Mouse (Mus musculus) kidney, adult 8-10 months (tissue): Measurements from ENCODE around the gene Nktr.

Experiments used
- DNase-seq, 2 experiments: peaks; one replicate each; pipeline ENCODE4 v3.0.0; 2022

The Nktr gene

DNA sequence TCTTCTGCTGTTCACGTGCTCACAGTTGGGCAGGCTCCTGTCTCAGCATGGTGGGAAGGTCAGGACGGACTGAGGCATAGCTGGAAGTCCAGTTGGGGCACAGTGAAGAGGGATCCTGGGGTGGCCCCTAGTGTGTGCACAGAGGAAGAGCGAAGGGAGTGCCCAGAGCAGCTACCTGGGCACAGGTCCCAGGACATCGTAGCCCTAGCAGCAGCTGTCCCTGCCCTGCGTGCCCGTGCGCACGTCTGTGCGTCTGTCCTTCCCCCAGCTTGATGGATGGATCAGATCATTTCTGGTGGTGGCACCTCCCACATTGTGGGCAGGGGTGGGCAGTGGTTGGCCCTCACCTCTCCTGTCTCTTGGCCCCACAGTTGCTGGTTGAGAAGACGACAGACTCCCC lies 43.3 kb downstream of the Nktr start:
- DNase-seq: no peak

DNA sequence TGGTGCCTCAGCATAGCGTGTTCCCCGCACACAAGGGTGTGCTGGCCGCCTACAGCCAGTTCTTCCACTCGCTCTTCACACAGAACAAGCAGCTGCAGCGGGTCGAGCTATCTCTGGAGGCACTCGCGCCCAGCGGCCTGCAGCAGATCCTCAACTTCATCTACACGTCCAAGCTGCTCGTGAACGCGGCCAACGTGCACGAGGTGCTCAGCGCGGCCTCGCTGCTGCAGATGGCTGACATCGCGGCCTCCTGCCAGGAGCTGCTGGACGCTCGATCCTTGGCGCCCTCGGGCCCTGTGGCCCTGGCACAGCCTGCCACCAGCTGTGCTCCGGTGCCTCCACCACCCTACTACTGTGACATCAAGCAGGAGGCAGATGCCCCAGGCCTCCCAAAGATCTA lies 43.8 kb downstream of the Nktr start:
- DNase-seq: no peak

DNA sequence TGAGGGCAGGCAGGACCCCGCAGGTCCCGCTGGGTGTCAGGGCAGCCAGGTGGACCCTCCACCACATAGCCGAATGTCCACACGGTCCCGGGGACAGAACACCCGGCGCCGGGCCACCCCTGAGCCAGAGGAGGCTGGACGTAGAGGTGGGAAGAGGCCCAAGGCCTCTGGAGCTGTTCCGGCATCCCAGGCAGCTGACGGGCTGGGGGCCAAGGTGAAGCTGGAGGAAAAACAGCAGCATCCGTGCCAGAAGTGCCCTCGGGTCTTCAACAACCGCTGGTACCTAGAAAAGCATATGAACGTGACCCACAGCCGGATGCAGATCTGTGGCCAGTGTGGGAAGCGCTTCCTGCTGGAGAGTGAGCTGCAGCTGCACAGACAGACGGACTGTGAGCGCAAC lies 44.7 kb downstream of the Nktr start:
- DNase-seq: no peak

DNA sequence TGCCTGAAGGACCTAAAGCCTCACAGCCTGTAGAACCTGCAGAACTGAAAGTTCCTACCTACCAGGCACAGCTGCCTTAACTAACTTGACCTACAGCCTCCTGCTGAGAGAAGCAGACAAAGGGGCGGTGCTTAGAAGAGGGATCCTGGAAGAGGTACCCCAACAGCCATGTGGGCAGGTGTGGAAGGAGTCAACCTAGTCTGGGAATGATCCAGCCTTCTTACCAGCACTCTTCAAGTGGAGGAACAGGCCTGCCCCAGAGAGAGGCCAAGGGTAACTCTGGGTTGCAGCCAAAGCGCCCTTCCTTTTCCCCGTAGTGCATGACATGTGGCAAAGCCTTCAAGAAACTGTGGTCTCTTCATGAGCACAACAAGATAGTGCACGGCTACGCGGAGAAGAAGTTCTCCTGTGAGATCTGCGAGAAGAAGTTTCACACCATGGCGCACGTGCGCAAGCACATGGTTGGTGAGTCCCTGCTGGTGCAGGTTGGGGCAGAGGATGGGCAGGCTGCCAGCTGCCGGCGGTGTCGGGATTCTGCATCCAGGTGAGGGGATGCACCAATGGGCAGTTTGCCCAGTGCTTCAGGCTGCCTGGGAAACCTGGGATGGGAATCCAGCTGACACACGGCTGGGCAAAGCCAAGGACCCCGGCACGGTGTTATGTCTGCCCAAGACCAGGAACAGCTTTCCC lies 46.3 kb downstream of the Nktr start:
- DNase-seq: no peak

DNA sequence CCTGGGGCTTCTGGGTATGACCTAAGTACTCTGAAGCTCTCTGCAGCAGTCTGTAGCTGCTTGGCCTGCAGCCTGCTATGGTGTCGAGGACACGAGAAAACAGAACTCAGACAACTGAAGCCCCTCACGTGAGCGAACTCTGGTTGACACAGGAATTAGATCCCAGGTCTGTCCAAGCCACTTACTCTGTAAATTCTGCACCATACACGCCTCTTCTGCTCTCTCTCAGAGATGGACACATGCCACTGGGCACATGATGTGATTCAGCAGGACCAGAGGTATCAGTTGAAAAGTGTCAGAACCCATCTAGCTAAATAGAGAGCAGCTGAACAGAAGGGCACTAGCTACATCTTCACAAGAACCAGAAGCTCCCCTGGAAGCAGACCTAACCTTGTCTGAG lies 53.4 kb downstream of the Nktr start:
- no peak for DNase-seq

DNA sequence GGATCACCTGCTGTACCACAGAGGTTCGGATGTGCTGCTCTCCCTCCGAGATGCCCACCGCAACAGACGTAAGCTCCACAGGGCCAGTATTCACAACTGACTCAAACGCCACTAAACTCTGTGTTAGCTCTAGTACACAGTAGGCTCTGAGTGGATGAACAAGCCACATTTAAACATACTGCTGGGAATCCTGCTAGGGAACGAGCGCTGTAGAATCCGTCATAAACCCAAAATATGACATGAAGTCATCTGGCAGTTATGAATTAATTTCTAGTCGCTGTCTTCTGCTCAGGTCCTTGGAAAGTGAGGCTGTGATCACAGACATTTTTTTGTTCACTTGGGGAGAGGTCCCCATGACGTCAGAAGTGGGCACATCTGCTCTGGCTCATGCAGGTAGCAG lies 57.0 kb downstream of the Nktr start:
- DNase-seq: no peak

DNA sequence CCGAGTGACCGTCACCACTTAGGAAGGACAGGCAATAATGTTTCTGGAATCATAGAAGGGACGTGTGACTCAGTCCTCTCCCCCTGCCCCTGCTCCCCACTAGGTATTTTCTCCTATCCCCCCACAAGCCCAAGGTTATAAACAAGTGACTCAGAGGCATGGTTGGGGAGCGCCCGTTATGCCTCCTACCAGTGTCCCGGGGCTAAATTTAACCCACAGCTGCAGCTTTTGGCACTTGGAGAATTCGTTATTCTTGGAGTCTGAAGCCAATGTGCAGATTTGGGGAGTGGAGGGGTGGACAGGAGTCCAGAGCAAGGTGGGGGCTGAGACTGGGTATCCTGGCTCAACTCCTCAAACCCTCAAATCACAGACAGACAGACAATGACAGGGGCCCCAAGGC lies 57.5 kb downstream of the Nktr start:
- DNase-seq: no peak

DNA sequence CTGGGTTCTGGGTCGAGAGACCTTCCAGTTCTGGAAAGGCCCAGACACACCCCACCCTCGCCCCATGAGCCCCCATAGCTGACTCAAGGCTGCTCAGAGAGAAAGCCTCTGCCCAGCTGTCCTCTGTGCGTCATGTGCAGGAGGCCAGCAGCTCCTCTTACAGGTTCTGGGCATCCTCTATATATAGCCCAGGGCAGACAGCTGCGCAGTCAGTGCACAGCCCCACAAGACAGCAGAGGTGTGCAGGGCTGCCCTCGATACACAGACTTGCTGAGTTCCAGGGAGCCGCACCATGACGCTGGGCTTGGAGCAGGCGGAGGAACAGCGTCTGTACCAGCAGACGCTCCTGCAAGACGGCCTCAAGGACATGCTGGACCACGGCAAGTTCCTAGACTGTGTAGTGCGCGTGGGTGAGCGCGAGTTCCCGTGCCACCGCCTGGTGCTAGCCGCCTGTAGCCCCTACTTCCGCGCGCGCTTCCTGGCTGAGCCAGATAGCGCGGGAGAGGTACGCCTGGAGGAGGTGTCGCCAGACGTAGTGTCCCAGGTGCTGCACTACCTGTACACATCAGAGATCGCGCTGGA lies 58.6 kb downstream of the Nktr start, which contains the start of gene Klhl40:
Klhl40 (plus strand) TSS at position 124 of the 582 bp plus-strand sequence.
- DNase-seq: no peak

DNA sequence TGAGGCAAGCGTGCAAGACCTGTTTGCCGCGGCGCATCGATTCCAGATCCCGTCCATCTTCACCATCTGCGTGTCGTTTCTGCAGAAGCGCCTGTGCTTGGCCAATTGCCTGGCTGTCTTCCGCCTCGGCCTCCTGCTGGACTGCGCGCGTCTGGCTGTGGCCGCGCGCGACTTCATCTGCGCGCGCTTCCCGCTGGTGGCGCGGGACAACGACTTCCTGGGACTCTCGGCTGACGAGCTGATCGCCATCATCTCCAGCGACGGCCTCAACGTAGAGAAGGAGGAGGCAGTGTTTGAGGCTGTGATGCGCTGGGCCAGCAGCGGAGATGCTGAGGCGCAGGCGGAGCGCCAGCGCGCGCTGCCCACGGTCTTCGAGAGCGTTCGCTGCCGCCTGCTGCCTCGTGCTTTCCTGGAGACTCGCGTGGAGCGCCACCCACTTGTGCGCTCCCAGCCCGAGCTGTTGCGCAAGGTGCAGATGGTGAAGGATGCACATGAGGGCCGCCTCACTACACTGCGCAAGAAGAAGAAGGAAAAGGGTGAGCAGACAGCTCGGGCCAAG lies 59.2 kb downstream of the Nktr start:
- DNase-seq: no peak

DNA sequence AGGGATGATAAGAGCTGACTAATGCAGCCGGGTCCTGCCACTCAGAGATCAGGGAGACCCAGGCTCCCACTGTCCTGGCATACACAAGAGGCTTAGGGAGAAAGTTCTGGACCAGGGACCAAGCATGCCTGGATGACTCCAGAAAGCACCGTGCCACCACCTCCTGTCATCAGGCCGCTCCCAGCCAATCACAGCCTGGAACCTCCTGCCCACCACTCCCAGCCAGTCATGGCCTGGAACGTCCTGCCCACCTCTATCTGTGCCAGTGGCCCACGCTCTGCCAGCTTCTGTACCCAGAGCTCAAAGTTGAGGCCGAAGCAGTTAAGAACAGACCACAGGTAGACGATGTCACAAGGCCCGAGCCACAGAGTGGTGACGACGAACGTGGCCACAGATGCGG lies 65.8 kb downstream of the Nktr start:
- DNase-seq: no peak

DNA sequence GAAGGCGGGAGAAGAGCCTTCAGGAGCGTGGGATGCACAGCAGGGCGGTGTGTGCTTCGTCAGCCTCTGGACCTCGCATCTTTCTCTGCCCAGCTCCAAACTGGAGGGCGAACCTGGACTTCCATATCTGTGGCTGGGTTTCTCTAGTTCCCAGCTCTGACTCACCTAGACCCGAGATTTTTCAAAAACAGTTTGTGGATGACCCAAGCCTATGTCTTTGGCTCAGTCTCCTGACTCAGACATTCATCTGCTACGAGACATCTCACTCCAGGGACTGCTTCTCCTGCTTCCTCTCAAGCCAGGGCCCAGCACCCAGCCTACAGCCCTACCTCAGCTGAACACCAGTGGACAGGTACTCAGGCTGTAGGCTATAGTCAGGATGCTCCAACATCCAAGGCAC lies 66.3 kb downstream of the Nktr start:
- no peak for DNase-seq

DNA sequence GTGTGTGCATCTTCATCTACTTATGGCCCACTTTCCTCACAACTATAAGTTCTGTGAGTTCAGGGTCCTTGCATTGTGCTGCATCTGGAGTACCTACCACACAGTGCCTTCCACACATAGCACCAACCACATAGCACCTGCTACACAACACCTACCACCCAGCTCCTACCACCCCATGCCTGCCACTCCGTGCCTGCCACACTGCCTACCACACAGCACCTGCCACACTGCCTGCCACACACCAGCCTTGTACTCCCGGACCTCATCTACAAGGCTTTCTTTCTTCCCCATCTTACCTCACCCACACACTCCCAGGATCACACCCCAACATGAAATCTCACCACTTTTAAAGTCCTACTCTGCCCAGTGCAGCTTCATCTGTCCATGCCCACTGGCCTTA lies 67.4 kb downstream of the Nktr start:
- no peak for DNase-seq

DNA sequence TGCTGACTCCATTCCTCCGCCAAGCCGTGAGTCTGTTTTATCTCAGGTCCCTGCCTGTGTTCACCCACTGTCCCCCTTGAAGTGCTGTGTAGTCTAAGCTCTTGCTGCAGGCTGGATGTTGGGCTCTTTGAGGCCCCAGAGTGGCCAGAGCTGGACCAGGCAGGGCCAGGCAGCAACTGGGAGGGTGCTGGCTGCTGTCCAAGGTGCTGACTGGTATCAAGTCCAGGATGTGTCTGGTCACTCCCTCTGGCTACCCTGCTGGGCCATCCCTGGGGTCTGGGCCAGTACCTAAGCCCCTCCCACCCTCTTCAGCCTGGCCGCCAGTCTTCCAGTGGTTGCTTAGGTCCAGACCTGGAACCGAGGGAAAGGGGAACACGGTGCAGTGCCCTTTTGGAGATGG lies 72.2 kb downstream of the Nktr start:
- DNase-seq: peak; percentile 41 to 60

DNA sequence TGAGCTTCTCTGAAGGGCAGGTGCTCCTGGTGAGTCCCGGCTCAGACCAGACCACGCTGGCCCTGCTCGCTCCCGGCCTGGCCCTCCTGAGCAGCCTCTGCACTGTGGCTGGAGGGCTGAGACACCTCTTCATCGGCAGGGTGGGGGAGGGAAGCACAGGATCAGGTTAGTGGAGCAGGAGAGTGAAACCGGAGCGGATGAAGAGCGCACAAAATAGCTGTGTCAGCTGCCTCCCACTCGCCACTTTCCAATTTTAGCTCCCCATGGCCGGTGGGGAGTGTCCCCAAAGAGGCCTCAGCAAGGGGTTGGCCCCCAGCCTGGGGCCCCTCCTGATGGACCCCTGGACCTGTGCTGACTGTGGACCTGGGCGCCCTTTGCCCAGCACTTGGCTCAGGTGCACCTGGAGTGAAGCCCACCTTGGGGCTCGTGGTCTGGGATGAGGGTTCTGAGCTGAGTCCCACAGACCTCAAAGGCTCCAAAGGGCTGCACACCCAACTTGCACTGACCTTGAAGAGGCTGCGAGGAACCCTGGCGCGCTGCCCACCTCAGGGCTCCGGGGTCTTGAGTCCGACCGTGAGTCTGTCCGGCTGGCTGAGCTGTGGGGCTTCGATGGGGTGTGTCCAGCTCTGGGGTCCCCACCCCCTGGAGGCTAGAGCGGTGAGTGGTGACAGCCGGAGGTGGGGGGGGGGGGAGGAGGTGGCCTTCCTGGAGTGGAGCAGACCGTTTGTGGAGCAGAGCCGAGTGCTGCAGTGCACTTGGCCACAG lies 73.0 kb downstream of the Nktr start, which contains the start of gene Hhatl:
Hhatl (minus strand) TSS at position 751 of the 765 bp plus-strand sequence.
- peak; percentile 27 to 49 for DNase-seq

DNA sequence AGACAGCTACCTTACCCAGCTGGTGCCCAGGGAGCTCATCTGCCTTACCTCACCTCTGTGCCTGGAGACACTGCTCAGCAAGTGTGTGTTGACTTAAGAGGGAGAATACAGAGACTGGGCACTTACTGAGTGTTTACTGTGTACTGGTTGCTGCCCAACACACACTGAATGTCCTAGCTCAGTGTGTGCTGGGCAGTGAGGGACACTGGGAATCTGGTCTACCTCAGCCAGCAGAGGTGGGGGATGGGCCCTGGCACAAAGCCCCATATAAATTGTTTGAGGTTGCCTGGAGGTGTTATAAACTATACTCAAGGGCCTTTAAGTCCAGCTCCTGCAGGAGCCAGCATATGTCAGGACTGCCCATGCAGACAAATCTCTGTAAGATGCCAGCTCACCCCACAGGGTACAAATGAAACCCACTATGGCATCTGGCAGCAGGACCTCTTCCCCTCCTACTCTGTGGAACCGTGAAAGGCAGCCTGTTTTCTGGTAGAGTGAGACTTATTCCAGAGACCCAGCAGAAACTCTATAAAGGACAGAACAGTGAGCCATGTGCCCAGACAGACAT lies 76.1 kb downstream of the Nktr start:
- peak; percentile 49 to 50 for DNase-seq

DNA sequence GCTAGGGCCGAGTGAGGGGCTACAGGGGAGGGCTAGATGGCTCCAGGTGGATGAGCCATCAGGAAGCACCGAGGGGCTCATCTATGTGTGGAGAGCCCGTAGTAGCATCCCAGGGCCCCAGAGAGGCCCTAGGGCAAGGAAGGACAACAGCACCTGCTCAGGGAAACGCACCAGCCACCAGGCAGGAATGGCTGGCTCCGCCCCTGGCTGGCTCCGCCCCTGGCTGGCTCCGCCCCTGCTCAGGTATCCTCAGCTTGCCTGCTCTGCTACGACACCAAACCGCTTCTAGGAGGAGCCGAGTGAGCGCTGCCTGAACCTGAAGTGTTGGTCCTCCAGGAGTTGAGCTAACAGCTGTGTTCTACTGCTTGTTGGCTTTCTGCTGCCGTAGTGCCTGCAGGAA lies 78.8 kb downstream of the Nktr start:
- DNase-seq: peak; percentile 60 to 62

DNA sequence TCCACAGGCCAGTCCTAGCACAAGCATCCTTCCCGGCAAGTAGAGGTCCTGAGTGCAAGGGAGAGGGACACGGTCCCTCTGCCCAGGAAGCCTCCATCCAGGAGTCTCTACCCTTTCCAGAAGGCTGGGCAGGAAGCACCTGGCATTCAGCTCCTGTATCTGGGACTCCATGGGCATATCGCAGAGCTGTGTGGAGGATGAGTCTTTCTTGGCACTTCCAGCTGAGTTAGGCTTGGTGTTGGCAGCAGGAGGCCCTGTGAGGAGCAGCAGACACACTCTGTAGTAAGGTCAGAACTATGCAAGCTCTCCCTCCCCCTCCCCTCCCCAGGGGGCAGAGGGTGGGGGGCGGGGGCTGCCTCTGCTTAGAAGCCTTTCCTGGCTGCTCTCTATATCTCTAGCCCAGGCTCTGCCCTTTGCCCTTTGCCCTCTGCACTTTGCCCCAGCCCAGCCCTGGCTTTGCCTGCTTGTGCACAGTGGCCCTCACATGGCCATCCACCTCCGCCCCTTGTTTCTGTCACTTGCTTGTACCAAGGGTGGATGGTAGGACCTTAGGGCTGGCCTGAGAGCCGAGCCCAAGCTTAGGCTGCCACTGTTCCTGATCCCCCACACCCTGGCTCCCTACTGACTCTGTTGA lies 80.0 kb downstream of the Nktr start:
- DNase-seq: no peak

DNA sequence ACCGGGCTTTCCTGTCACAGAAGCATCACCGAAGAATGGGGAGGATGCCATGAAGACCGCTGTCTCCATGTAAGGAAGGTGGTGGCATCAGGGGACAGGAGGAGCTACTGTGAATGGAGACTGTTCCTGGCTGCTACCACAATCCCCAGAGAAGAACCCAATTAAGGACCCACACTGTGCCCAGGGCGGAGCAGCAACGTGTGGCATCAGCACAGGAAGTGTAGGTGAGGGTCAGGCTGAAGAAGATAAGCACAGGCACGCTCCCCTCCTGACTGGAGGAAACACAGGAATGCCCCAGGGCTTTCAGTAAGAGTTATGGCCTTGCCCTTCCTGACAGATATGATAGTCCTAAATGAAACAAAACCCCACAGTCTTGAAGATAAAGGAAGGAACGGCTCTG lies 83.8 kb downstream of the Nktr start:
- no peak for DNase-seq
